Mouse (Mus musculus) bone marrow macrophage, adult 2 months (primary cell): ENCODE data around the gene Ucp1.

ENCODE experiments used
- CTCF ChIP-seq: IDR thresholded peaks from 2 replicates; pipeline ENCODE4 v1.5.1; 2012; ENCODE audit warnings: low read depth, mild to moderate bottlenecking, low read length, moderate library complexity
- POLR2A ChIP-seq: IDR thresholded peaks from 2 replicates; pipeline ENCODE4 v1.6.1; 2012; ENCODE audit warnings: mild to moderate bottlenecking, low read depth, low read length, borderline replicate concordance

- TF ChIP-seq CTCF (no peak), POLR2A (peak; percentile 50; the same call in 1 of the 2 replicates)
Measured at GRCm38 (mm10) chr8:83331899-83332697, 41.9 kb downstream of the Ucp1 start, which contains the start of gene Elmod2.
